Mouse (Mus musculus): ENCODE results near the gene Syne1. TPM values are rescaled to one million over a fixed set of nuclear protein-coding genes. Genes with fewer than 3 reads are reported as not detected.

The Syne1 gene
- total RNA-seq (2021) (10 to 100 TPM; 53.6 to 66.6 TPM), polyA plus RNA-seq (2012; rRNA removed) (29.0 and 42.6 TPM in 2 replicates)
- long read RNA-seq, partial matches to known transcripts = 1 of 8 reads
- long read RNA-seq, other reads (novel, unspliced or antisense) = 6 of 8 reads

GRCm38 (mm10) chr10:5551382-5551781 lies at the start of gene Syne1:
Gene Syne1 (minus strand): TSS chr10:5551482.
- Histone ChIP-seq H3K9ac (ENCODE audit: low read depth, low read length) (peak within 1 kb of the TSS; percentile 74), H3K36me3 (ENCODE audit: control insufficient read depth, insufficient read depth, low read length) (no peaks in the 10 kb centered on the region), H3K27ac (peak within 1 kb of the TSS; percentile 81), H3K4me3 (peak within 1 kb of the TSS; percentile 66), H3K4me1 (ENCODE audit: control insufficient read depth, insufficient read depth, low read length) (no peaks in the 10 kb centered on the region; the same call in 1 of the 2 replicates), H3K79me2 (replicated peaks; ENCODE audit: control insufficient read depth, insufficient read depth, low read length) (no peaks in the 10 kb centered on the region), H3K27me3 (ENCODE audit: control insufficient read depth, insufficient read depth, low read length) (no peaks in the 10 kb centered on the region)
- TF ChIP-seq POLR2A (IDR thresholded peaks at IDR 0.05; ENCODE audit: insufficient read depth, low read depth, low read length) (no peak), CTCF (IDR thresholded peaks at IDR 0.05) (no peak), EP300 (IDR thresholded peaks at IDR 0.05; ENCODE audit: insufficient read depth, low read depth, low read length) (no peak)
- no peak for DNase-seq
- intact Hi-C loops (cut with DNase I) = loop anchor here (5.0 kb wide), 2 partner anchors 41 to 81 kb away; partner anchors contain the start of gene Myct1
- WGBS = 85% methylated on average over 5 of the region's 5 CpGs

GRCm38 (mm10) chr10:5600123-5600522 lies 48.8 kb upstream of the Syne1 start:
- intact Hi-C loops (cut with DNase I) = loop anchor here (1.0 kb wide), 1 partner anchor 190 kb away; no protein-coding TSS in a partner anchor
- 9% methylated on average over 7 of the region's 7 CpGs for WGBS
- H3K79me2 ChIP-seq (replicated peaks; ENCODE audit: control insufficient read depth, insufficient read depth, low read length) = no peaks in the 10 kb centered on the region; the same call in 1 of the 2 replicates
- H3K27ac ChIP-seq = peak overlapping the region; percentile 6; the same call in 1 of the 2 replicates
- no peaks in the 10 kb centered on the region for H3K27me3 ChIP-seq (ENCODE audit: control insufficient read depth, insufficient read depth, low read length)
- no peak for TF ChIP-seq EP300 (IDR thresholded peaks at IDR 0.05; ENCODE audit: insufficient read depth, low read depth, low read length)
- peak; percentile 89 for TF ChIP-seq CTCF (IDR thresholded peaks at IDR 0.05)
- peaks cover 2% of the 10 kb centered on the region; the same call in 1 of the 2 replicates for H3K36me3 ChIP-seq (ENCODE audit: control insufficient read depth, insufficient read depth, low read length)
- no peak overlapping the region for H3K9ac ChIP-seq (ENCODE audit: low read depth, low read length)
- H3K4me1 ChIP-seq (ENCODE audit: control insufficient read depth, insufficient read depth, low read length) = 0 out of 2 replicates have a peak, but pooled peaks cover 1% of the 10 kb centered on the region
- peak in 1 of 2 experiments; percentile 10 for DNase-seq
- H3K4me3 ChIP-seq = no peak overlapping the region

- WGBS = 24% methylated on average over 6 of the region's 6 CpGs
- Histone ChIP-seq H3K27ac (peak overlapping the region; percentile 81), H3K79me2 (replicated peaks; ENCODE audit: control insufficient read depth, insufficient read depth, low read length) (no peaks in the 10 kb centered on the region; the same call in 1 of the 2 replicates), H3K4me1 (ENCODE audit: control insufficient read depth, insufficient read depth, low read length) (peaks cover 3% of the 10 kb centered on the region; the same call in 1 of the 2 replicates), H3K36me3 (ENCODE audit: control insufficient read depth, insufficient read depth, low read length) (no peaks in the 10 kb centered on the region), H3K27me3 (ENCODE audit: control insufficient read depth, insufficient read depth, low read length) (no peaks in the 10 kb centered on the region), H3K9ac (ENCODE audit: low read depth, low read length) (peak overlapping the region; percentile 74), H3K4me3 (peak overlapping the region; percentile 48)
- DNase-seq = no peak
- intact Hi-C loops (cut with DNase I) = loop anchor here (5.0 kb wide), 1 partner anchor 1164 kb away; the partner anchor contains the start of genes Armt1 and Rmnd1
- no peak for TF ChIP-seq POLR2A (IDR thresholded peaks at IDR 0.05; ENCODE audit: insufficient read depth, low read depth, low read length)
- TF ChIP-seq EP300 (IDR thresholded peaks at IDR 0.05; ENCODE audit: insufficient read depth, low read depth, low read length) = no peak
- TF ChIP-seq CTCF (IDR thresholded peaks at IDR 0.05) = no peak
These were observed 45.3 kb upstream of the Syne1 start for GRCm38 (mm10) chr10:5596559-5596958.

- Histone ChIP-seq H3K27me3 (ENCODE audit: control insufficient read depth, insufficient read depth, low read length) (no peaks in the 10 kb centered on the region), H3K9ac (ENCODE audit: low read depth, low read length) (peak overlapping the region; percentile 76), H3K4me1 (ENCODE audit: control insufficient read depth, insufficient read depth, low read length) (peaks cover 6% of the 10 kb centered on the region), H3K4me3 (peak overlapping the region; percentile 48), H3K79me2 (replicated peaks; ENCODE audit: control insufficient read depth, insufficient read depth, low read length) (no peaks in the 10 kb centered on the region; the same call in 1 of the 2 replicates), H3K36me3 (ENCODE audit: control insufficient read depth, insufficient read depth, low read length) (no peaks in the 10 kb centered on the region), H3K27ac (peak overlapping the region; percentile 81)
- TF ChIP-seq POLR2A (IDR thresholded peaks at IDR 0.05; ENCODE audit: insufficient read depth, low read depth, low read length) (no peak), CTCF (IDR thresholded peaks at IDR 0.05) (no peak), EP300 (IDR thresholded peaks at IDR 0.05; ENCODE audit: insufficient read depth, low read depth, low read length) (no peak)
- no peak for DNase-seq
- 45% methylated on average over 5 of the region's 5 CpGs for WGBS
- intact Hi-C loops (cut with DNase I) = loop anchor here (5.0 kb wide), 2 partner anchors 42 to 82 kb away; partner anchors contain the start of gene Syne1
These were observed 43.2 kb upstream of the Syne1 start for GRCm38 (mm10) chr10:5594457-5594856.

- peak within 1 kb of the TSS; percentile 77 for H3K9ac ChIP-seq (ENCODE audit: low read depth, low read length)
- H3K4me1 ChIP-seq (ENCODE audit: control insufficient read depth, insufficient read depth, low read length) = peaks cover 6% of the 10 kb centered on the region
- H3K4me3 ChIP-seq = peak within 1 kb of the TSS; percentile 48
- no peaks in the 10 kb centered on the region; the same call in 1 of the 2 replicates for H3K79me2 ChIP-seq (replicated peaks; ENCODE audit: control insufficient read depth, insufficient read depth, low read length)
- H3K27me3 ChIP-seq (ENCODE audit: control insufficient read depth, insufficient read depth, low read length) = no peaks in the 10 kb centered on the region
- 5% methylated on average over 5 of the region's 5 CpGs for WGBS
- intact Hi-C loops (cut with DNase I) = loop anchor here (5.0 kb wide), 2 partner anchors 41 to 81 kb away; partner anchors contain the start of gene Syne1
- TF ChIP-seq CTCF (IDR thresholded peaks at IDR 0.05) (no peak), POLR2A (IDR thresholded peaks at IDR 0.05; ENCODE audit: insufficient read depth, low read depth, low read length) (peak; percentile 71), EP300 (IDR thresholded peaks at IDR 0.05; ENCODE audit: insufficient read depth, low read depth, low read length) (peak; percentile 84; the same call in 1 of the 2 replicates)
- DNase-seq = peak in 1 of 2 experiments; percentile 44
- H3K36me3 ChIP-seq (ENCODE audit: control insufficient read depth, insufficient read depth, low read length) = no peaks in the 10 kb centered on the region
- peak within 1 kb of the TSS; percentile 81 for H3K27ac ChIP-seq
These were observed 42.2 kb upstream of the Syne1 start, which contains the start of gene Myct1 for GRCm38 (mm10) chr10:5593464-5593863. Gene Myct1 (plus strand): TSS chr10:5593775.

DNA sequence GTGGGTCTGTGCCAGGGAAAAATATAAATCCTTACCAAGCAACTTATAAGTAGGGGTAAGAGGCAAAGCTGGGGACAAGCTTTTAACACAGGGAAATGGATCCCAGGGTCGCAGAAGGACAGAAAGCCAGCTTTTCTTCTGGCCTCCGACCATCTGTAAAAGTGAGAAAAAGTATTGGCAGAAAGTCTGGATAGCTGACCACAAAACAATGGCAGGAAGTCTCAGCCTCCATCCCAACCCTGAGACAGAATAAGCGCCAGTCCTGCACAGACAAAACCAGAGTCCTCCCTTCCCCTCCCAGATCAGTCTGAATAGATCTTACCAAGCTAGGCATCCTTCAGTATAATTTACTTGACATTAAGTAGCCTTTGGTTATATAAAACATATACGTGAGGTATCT lies 40.7 kb upstream of the Syne1 start:
- Histone ChIP-seq H3K27ac (peak overlapping the region; percentile 81), H3K79me2 (replicated peaks; ENCODE audit: control insufficient read depth, insufficient read depth, low read length) (no peaks in the 10 kb centered on the region), H3K4me1 (ENCODE audit: control insufficient read depth, insufficient read depth, low read length) (peaks cover 6% of the 10 kb centered on the region), H3K27me3 (ENCODE audit: control insufficient read depth, insufficient read depth, low read length) (no peaks in the 10 kb centered on the region), H3K36me3 (ENCODE audit: control insufficient read depth, insufficient read depth, low read length) (no peaks in the 10 kb centered on the region), H3K4me3 (peak overlapping the region; percentile 15), H3K9ac (ENCODE audit: low read depth, low read length) (peak overlapping the region; percentile 61; the same call in 1 of the 2 replicates)
- intact Hi-C loops (cut with DNase I) = loop anchor here (5.0 kb wide), 2 partner anchors 40 to 80 kb away; partner anchors contain the start of gene Syne1
- WGBS = 33% methylated on average over 4 of the region's 4 CpGs
- peak; percentile 39 to 66 for DNase-seq
- TF ChIP-seq POLR2A (IDR thresholded peaks at IDR 0.05; ENCODE audit: insufficient read depth, low read depth, low read length) (peak; percentile 74; the same call in 1 of the 2 replicates), EP300 (IDR thresholded peaks at IDR 0.05; ENCODE audit: insufficient read depth, low read depth, low read length) (peak; percentile 83), CTCF (IDR thresholded peaks at IDR 0.05) (no peak)
